Mouse (Mus musculus) olfactory bulb, adult 2 months (tissue): ENCODE measurements at regions not wholly inside any gene's neighbourhood (a gene's known extent, or its start where the extent isn't known, plus 50 kb on each side); places are given as distances from the start of the nearest gene placed in this dataset.

Source experiments
- CTCF ChIP-seq: fragments of 200-500 bp; IDR thresholded peaks from 2 replicates; pipeline ENCODE4 v1.5.1; 2012; ENCODE audit warnings: low read depth, mild to moderate bottlenecking, low read length, moderate library complexity; ENCODE audit not compliant: insufficient read depth
- POLR2A ChIP-seq: fragments of 200-500 bp; IDR thresholded peaks from 2 replicates; pipeline ENCODE4 v1.6.1; 2012; ENCODE audit warnings: mild to moderate bottlenecking, low read depth, low read length, moderate library complexity; ENCODE audit not compliant: insufficient read depth

DNA sequence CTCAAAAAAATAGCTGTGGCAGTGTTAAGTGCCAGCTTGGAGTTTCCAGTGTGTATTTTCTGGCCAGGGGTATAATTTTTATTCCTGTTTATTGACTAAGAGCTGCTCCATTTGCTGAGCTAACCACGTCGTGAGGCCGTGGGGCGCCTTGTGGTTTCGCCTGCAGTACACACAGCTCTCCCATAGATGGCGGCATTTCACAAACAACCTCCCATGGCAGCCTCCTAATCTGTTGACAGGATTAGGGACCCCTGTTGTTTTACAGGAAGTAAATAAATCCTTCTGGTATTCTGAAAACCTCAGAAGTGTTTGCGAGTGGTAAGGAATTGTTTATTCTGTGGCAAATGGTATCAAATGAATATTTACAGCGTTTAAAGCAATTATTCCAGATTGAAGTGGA lies 480.2 kb upstream of the Slc35b3 start:
- TF ChIP-seq CTCF (peak; percentile 68), POLR2A (no peak)
